Mouse (Mus musculus): Measurements from ENCODE around the gene Cd244a.

Cd244a gene

DNA sequence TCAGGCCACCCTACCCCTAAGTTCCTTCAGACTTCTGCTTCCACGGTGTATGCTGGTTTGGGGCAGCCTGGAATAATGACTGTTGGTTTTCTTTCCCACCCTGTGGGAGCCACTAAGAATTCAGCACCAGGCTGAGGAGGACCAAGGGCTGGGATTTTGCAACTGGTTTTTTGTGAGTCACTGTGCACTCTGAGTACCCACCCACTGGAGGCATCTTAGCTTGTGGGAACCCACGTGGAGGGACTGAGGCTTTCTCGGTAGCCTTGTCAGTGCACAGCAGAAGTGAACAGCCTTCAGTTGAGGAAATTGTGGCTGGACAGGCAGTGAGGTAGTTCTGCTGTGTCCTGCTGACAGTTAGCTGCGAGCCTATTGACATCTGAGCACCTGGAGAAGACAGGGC is at the start of gene Cd244a:
Gene Cd244a, plus strand, starts transcription at position 296 of the 400 bp plus-strand sequence.
- DNase-seq: no peak

DNA sequence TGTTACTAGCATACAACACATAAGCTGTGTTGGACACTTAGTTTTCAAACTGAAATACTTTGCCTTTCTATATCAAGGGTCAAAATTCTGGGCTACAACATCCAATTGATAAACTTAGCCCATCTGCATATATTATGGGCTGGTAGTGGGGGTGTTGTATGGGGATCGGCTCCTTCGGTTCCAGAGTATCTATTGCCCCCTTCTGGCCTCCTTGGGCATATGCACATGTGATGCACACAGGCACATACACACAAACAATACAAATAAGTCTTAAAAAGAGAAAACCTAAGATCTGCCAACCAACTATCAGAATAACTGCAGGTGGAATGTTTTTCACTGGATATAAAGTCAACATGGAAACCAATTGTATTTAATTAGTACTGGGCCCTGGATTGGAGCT is 45.8 kb upstream of the Cd244a start:
- peak; percentile 9 for DNase-seq

DNA sequence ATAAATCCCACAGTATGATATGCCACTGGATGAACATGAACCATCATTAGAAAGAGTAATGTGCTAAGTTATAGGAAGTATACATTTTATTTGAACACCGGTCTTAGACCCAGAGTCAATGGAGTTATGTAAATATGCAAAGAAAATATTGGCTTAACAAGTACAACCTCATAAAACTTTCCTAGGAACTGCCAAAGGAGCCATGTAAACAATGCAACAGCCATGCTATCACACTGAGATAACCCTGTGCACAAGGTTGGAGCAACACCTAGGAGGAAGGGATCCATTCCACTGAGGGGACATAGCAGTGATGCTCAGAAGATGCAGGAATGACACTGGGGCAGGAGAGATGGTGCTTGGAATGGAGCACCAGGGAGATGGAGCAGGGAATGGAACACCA is 45.2 kb upstream of the Cd244a start:
- DNase-seq: no peak

DNA sequence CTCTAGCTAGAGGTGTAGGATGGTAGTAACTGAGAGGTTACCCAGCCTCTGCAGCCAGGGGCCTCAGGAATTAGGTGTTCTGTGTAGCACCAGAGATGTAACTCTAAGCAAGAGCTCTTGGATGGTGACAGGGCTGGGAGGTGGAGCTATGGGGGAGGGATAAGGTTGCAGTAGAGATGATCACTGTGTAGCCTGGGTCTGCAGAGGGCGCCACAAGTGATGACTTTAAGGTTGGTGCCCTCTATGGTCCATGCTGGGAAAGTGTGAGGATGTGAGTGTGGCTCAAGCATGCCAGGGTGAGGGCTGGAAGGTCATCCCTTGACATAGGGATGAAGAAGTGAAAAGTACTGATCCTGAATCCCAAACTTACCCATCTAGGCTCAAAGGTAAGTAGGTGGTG is 44.0 kb upstream of the Cd244a start:
- DNase-seq: peak; percentile 35

DNA sequence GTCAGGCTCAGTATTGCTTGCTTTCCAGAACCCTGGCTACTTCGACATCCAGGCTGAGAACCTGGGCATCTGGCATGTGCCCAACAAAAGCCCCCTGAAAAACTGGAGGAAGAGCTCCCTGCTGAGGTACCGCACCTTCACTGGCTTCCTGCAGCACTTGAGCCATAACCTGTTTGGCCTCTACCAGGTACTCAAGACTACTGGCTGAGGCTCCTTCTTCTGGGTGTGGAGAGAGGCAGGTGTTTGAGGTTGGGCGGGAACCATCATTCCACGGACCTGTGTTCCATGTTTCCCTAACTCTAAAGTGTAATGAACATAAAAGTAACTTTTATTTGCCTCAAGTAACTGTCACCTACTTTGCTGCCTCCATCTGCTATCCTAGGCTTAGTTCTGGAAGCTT is 43.4 kb upstream of the Cd244a start:
- no peak for DNase-seq

DNA sequence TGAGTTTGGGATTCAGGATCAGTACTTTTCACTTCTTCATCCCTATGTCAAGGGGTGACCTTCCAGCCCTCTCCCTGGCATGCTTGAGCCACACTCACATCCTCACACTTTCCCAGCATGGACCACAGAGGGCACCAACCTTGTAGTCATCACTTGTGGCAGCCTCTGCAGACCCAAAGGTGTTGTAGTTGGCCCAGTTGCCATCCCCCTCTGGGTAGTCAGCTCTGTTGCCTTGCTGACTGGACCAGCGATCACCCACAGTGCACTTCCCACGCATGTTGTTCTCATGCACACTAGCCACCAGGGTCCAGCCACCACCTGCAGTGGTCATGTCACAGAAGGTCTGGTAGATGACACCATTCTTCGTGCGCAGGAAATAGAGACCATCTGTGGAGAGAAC is 27.6 kb upstream of the Cd244a start:
- no peak for DNase-seq

DNA sequence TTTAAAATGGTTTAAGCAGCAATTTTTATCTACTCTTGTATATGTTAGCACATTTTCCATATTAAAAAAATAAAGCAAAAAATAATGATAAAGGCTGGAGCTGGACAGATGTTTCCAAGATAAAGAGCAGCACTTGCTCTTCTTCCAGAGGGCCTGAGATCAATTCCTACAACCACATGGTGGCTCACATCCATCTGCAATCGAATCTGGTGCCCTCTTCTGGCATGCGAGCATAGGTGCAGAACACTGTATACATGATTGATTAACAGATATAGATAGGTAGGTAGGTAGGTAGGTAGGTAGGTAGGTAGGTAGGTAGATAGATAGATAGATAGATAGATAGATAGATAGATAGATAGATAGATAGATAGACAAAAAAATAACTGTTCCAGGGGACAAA is 26.2 kb upstream of the Cd244a start:
- no peak for DNase-seq

DNA sequence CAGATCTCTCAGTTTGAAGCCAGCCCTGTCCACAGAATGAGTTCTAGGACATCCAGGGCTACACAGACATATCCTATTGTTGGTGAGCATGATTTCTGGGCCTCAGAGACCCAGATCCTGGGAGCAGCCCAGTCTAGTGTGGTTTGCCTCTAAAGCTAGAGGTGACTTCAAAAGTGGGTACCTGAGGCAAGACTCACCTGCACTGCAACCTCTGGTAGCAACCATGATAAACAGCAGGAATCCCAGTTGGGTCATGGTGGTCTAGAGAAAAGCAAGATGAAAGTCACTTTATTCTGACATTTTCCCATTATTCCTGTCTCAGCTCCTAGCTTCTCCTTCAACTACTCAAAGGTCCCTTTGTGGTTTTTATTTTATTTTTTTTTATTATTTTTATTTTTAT is 24.4 kb upstream of the Cd244a start:
- DNase-seq: no peak

DNA sequence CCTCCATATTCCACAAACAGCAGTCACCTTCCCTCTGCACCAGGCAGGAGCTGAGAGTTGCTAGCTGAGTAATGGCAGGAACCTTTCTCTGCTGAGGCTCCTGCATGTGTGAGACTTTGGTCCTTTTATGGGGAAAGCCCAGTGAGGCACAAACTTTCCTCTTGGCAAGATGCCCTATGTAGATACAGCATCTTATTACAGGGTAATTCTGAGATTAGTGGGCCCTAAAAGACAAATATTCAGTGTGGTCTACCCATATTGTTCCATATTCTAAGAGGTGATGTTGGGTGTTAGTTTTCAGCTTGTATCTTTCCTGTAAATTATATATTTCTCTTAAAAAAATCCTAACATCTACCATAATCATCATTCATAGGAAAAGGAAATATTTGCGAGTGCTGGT is 23.8 kb upstream of the Cd244a start, which contains the start of gene Itln1:
Gene Itln1, minus strand, starts transcription at position 101 of the 400 bp plus-strand sequence.
- DNase-seq: no peak

DNA sequence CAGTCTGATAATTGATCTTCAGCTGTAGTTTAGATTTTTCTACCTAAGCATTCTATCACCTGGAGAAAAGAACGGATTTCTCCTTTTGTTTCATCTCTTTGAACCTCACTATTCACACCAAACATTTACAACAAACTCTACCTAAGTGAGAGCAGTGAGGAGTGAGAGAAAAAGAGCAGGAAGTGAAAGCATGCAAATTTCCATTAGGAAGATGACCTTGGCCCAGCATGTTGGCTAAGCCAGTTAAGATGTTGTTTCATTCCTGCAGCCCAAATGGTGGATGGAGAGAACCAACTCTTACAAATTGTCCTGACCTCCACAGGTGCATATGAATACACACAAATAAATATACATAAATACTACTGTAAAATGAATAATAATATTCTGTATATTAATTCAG is 18.3 kb upstream of the Cd244a start:
- DNase-seq: no peak

DNA sequence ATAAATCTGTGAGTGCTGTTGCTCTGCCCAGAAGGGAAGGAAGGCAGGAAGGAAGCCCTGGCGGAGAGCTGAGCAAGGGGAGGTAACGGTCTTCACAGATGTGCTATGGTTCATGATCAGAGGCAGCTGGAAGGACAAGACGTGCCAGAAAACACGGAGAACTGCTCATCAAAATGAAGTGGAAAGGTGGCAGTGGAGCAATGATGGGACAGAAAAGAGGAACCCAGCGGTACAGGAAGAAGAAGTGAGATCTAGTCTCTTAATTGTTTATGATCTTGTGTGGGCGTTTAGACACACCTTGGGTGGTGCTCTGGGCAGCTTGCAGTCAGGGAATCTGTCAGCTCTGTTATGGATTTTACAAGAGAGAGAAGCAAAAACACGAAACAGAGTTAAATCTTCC is 7.7 kb upstream of the Cd244a start:
- DNase-seq: no peak

DNA sequence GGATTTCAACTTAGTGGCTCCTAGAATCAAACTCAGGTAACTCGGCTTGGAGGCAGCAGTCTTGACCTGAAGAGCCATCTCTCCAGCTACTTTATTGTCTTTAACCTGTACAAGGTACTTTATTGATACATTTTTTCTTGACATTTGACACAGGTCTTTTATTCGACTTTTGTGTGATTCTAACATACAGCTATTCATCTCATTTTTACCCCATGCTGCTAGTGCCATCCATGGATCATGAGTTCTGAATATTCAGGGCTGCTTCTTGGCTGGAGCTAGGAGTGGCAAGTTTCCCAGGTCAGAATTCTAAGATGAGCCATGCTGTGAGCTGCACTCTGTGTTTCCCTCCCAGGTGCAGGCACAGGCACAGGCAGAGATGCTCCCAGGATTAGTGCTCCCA is 6.8 kb upstream of the Cd244a start:
- DNase-seq: no peak

DNA sequence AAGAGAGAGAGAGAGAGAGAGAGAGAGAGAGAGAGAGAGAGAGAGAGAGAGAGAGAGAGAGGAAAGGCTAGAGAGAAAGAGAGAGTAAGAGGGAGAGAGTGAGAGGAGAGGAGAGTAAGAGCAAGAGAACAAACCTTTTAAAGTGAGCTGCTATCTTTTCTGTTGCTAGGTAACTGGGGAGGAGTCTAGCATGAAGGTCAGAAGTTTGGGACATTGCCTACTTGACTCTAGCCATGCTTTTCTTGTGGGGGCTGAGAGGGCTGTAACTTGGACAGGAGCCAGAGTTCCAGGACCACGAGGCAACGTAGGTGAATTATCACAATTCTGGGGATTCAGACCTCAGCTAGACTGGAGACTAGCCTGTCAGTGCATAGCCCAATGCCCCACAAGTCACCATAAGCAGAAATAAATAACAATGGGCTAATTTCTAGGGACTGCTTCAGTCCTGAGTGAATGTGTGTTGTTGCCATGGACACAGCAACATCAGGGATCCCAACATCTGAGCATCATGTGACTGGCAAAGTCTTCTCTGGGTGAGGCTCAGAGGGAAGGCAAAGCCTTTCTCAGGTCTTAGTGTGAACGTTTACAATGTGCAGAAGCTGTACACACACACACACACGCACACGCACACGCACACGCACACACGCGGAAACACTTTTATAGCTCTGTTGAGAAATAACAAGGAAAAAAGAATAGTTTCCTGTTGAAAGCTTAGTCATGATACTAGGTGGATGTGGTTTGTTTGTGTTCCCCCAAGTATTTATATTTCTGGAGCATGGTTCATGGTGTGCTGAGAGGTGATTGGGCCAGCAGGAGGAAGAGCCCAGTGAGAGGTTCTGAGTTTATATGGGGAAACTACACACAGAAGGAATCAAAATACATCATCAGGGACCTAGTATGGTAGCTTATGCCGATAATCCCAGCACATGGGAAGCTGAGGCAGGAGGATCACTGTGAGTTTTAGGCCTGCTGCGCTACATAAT is 5.3 kb upstream of the Cd244a start:
- DNase-seq: no peak

DNA sequence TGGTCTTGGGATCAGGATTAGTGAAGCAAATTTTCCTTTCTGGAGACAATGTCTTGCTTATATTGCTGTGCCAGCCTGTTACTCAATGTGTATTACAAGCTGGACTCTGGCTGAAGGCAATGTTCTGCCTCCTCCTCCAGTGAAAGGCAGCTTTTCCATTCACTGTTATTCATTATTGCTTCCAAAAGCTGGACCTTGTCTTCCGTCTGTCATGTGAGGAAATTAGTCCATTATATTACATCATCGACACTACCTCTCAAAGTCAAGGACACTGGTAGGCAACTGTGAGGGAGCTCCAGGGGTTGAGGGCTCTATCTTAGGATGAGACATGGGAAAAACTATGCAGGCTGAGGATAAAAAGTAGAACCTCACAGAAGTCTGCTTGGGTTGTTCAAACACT is 2.6 kb upstream of the Cd244a start:
- no peak for DNase-seq

DNA sequence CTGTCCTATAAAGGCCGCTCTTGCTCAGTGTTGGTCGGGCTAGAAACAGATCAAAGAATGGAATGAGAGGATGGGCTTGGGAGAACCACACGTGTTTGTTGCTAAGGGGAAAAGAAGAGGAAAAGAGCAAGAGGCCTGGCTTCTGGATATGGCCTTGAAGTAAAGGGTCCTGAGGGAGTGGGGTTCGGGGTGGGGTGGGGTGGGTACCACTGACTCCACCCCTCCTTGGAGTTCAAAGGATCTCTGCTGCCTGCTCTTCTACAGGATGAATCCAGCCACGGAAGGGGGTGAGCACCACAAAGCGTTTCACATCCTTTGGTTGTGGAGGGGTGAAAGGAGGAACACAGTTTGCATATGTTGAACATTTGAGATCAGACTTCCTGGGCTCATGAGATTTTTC is 586 bp upstream of the Cd244a start:
- no peak for DNase-seq

DNA sequence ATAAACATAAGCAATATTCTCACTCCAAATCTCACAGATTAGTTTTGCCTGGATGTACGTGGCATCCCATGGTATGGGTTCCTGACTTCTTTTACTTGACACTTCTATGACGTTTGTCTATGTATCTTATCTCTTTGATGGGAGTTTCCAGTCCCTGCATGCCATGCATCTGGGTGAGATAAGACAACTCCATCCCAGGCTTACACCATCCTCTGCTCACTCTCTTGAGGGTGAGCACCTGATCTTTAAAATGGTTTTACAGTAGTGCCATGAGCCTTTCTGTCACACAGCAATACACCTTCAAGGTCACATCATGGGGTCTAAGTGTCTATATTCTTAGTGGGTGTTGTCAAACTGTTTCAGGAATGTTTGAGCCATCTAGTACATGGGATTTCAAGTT is 1.3 kb downstream of the Cd244a start:
- no peak for DNase-seq

DNA sequence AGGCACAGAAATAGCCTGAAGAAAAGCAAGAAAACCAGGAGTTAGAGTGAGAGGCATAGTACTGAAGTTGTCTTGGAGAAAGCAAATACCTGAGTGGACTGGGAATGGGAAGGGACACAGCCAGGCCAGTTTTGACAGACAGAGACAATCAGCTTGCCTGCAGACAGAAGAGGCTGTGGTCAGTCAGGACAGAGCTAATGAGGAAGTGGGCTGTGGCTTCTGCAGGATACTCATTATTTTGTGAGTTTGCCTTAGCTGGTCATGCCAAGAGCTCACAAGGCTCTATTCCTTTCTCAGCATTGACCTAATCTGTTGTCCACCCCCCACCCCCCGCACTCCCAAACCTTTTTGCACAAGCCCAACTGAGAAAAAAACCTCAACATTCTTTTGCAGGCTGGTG is 2.2 kb downstream of the Cd244a start:
- no peak for DNase-seq

DNA sequence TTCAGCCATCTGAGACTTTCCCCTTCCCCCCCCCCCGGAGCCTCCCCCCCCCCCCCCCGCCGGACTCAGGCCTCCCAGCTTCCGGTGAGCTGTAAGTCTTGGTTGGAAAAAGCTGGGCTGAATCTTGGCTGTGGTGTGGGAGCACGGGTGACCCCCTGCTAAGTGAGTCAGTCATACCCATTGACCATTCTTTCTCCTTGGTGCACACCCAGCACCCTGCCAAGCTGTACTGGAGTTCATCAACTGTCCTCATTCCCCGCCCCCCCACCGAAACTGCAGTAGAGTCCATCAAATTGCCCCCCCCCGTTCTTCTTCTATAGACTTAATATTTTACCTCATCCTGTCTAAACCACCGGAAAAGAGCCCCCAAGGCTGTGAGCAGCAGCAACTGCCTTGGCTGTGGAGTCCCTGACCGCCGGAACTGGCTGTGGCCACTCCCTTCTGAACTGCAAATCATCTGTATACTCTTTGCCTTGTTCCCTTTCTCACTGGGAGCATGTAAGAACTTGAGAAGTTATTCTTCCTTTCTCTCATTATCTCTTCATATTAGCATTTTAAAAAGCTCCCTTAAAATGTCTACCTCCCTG is 2.7 kb downstream of the Cd244a start:
- no peak for DNase-seq

DNA sequence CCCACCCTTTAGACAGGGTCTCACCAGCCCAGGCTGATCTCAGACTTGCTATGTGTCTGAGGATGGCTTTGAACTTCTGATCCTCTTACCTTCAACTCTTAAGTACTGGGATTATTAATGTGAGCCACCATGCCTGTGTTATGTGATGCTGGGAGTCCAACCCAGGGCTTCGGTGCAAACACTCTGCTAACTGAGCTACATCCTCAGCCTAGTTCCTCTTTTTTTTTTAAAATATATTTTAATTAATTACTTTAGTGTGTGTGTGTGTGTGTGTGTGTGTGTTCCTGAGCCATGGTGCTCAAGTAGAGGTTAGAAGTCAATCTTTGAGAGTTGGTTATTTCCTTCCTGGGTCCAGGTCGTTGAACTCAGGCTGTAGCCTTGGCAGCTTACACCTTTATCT is 4.0 kb downstream of the Cd244a start:
- DNase-seq: no peak

DNA sequence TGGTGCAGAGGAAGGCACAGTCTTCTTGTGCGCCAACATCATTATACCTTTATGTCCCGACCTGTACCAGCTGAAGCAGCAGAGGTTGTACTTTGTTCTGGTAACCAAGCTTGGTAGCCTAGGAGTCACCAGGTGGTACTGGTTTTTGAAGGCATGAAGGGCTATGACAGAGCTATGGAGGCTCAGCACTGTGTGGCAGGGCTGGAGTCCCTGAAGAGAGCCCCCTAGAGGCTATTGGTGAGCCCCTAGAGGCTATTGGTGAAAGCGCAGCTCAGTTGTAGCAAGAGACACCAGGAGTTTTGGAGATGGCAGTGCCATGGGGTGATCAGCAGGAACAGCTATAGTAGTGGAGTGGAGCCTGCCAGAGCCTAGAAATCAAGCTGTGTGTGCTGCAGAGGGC is 5.3 kb downstream of the Cd244a start:
- peak; percentile 53 for DNase-seq

DNA sequence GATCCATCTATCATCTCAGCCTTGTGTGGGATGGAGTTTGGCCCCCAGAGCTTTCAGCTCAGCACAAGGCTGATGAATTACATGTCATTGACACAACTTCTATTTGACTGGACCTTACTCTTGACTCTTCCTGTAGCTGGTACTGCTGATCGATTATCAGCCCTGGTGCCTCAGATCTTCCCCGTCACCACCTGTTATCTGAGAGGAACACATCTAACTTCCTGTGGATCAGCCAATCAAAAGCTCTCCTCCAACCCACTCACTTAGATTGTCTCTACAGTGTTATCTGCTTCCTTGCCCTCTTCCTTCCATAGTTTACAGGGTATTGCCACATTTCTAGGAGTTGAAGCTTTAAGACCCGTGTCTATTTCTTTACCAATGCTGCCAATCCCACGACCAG is 6.9 kb downstream of the Cd244a start:
- no peak for DNase-seq

DNA sequence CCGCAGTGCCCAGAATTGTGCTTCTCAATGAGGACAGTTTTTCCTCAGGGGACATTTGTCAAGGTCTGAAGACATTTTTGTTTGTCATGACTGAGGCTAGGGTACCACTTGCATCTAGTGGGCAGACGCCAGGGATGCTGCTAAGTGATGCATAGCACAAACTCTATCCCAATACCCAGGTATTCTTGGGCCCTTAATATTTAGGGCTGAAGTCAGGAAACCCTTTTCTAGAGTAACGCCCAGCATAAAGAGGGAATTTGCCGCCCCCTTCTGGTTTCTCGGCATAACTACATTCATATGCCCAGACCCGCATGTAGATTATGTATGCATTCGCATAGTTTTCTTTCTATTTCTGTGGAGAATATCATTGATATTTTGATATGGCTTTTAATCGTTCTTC is 7.8 kb downstream of the Cd244a start:
- peak; percentile 72 for DNase-seq

DNA sequence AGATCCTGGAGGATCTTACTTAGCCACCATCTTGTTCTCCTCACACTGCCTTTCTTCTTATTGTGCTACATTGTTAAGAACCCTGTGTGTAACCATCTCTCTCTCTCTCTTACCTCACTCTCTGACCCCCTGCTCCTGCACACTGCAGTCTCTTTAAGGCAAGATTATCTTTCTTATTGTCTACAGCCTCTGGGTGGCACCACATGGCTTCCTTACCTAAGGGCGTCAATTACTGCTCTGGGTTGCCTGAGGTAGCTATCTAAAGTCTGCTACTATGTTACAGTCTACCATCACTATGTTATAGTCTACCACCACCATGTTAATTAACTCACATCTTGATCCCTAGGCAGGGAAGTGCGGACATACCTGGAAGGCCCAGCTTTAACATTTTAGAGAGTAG is 9.4 kb downstream of the Cd244a start:
- no peak for DNase-seq

DNA sequence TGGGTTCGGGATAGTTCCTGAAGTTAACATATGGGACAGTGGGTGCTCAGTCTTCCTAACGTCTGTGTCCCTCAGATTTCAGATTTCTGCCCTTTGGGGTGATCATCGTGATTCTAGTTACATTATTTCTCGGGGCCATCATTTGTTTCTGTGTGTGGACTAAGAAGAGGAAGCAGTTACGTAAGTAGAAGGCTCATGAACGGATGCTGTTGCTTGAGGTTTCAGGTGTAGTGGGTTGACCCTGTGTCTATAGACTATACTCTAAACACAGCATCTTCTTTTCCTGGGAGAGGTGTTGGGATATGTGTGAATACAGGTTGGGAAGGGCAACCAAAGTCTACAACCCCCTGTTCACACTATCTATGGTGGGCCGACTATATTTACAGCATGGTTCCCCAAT is 18.2 kb downstream of the Cd244a start:
- DNase-seq: no peak

DNA sequence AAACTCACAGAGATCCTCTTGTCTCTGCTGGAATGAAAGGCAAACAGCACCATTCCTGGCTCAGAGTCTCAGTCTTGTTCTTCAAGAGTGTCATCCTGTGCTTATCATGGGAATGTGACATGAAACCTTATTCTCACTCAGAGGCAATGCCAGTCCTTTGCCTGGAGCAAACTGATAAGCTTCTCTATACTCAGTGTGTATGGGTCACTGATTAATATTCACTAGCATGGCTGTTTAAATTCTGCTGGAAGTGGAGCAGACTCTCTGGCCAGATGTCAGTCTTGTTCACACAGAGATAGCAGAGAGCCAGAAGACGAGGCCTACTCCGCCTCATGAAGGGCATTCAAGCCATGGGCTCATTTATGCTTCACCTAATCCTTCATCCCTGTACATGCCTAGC is 25.6 kb downstream of the Cd244a start:
- no peak for DNase-seq
